8 mouse cellular contexts compared by ENCODE assay signal in the genomic region with DNA sequence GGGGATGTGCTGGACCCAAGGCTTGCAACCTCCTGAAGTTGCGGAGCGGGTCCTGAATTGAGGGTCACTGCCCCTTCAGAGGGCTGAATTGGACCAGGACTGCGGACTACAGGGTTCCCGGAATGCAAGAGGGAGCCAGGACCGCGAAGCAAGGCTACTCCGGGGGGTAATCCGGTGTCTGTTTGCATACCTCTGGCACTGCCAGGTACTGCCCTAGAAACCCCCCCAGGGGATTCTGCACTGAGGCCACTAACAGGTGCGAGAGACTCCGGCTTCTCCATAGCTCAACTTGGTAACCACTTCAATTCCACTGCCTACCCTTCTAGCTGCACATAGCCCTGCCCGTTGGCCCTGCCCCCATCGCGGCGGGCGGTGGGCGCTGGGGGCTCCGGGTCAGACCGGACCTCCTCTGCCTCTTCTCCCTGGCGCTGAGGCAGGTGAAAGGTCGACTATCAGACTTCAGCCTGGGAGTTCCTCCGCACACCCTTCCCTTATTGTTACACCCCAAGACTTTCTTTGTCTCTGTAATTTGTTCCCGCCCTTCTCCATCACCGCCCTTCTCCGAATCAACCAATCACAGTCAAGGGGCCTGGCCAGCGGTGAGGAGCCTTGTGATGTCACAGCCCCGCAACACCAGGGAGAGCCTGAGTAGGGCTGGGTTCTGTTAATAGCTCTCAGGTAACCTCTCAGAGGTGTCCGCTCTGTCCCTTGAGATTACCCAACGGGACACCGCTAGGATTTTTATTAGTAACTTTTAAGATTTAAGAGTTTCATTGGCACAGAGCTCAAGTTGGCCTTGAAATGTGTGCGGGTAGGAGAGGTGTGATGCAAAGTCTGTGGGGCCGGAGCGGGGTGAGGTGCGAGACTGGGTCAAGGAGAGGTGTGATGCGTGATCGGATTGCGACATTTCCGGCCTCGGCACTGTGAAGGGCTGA. TPM values are rescaled to one million over a fixed set of nuclear protein-coding genes. Genes with fewer than 3 reads are reported as not detected.
DNase-seq lines count a peak whose midpoint lies in the region; ATAC-seq and TF ChIP-seq lines count a peak whose summit lies in the region.

A gene (minus strand): TSS at position 517 of the 935 bp plus-strand sequence.
A gene (plus strand): TSS at position 602 of the 935 bp plus-strand sequence.

- H3K9ac ChIP-seq in forebrain, embryonic 12.5 days, result peak within 1 kb of the TSS; percentile 94
- H3K9ac ChIP-seq in heart, postnatal 0 days (replicated peaks; ENCODE audit: low read depth, low read length), result peak within 1 kb of the TSS; percentile 85
- peak within 1 kb of the TSS; percentile 91 for H3K9ac ChIP-seq in liver, embryonic 16.5 days (ENCODE audit: low read depth, low read length)
- H3K9ac ChIP-seq in neural tube, embryonic 13.5 days, result peak within 1 kb of the TSS; percentile 97

- H3K9me3 ChIP-seq in E14TG2a.4 (ENCODE audit: low read length), result no peaks in the 10 kb centered on the region
- no peaks in the 10 kb centered on the region for H3K9me3 ChIP-seq in forebrain, embryonic 12.5 days
- H3K9me3 ChIP-seq in heart, postnatal 0 days (replicated peaks; ENCODE audit: control insufficient read depth, low read length), result no peaks in the 10 kb centered on the region
- H3K9me3 ChIP-seq in liver, embryonic 16.5 days (replicated peaks; ENCODE audit: control insufficient read depth, low read length), result no peaks in the 10 kb centered on the region
- H3K9me3 ChIP-seq in neural tube, embryonic 13.5 days, result no peaks in the 10 kb centered on the region

- peak; percentile 94 for ATAC-seq in forebrain, embryonic 12.5 days (ENCODE audit: low FRiP score)
- peak; percentile 89 for ATAC-seq in heart, postnatal 0 days (ENCODE audit: insufficient read depth, low read depth)
- ATAC-seq in liver, embryonic 16.5 days (ENCODE audit: low read depth), result peak; percentile 92
- ATAC-seq in neural tube, embryonic 13.5 days (ENCODE audit: low read depth), result peak; percentile 96

- H3K27me3 ChIP-seq in E14TG2a.4 (ENCODE audit: insufficient read depth, low read length), result peaks cover 8% of the 10 kb centered on the region; the same call in 1 of the 2 replicates
- no peaks in the 10 kb centered on the region for H3K27me3 ChIP-seq in forebrain, embryonic 12.5 days
- H3K27me3 ChIP-seq in heart, postnatal 0 days (ENCODE audit: control insufficient read depth, insufficient read depth, low read length), result no peaks in the 10 kb centered on the region
- H3K27me3 ChIP-seq in liver, embryonic 16.5 days (ENCODE audit: control insufficient read depth, insufficient read depth, low read depth, low read length), result 0 out of 2 replicates have a peak, but pooled peaks cover 3% of the 10 kb centered on the region
- H3K27me3 ChIP-seq in neural tube, embryonic 13.5 days, result no peaks in the 10 kb centered on the region
- no peaks in the 10 kb centered on the region for H3K27me3 ChIP-seq in testis, adult 2 months (ENCODE audit: control insufficient read depth, insufficient read depth, low read length)

- H3K27ac ChIP-seq in forebrain, embryonic 12.5 days, result peak within 1 kb of the TSS; percentile 98
- H3K27ac ChIP-seq in heart, postnatal 0 days (ENCODE audit: low read depth), result peak within 1 kb of the TSS; percentile 95
- peak within 1 kb of the TSS; percentile 98 for H3K27ac ChIP-seq in liver, embryonic 16.5 days (ENCODE audit: low read length)
- peak within 1 kb of the TSS; percentile 98 for H3K27ac ChIP-seq in neural tube, embryonic 13.5 days (replicated peaks)
- H3K27ac ChIP-seq in testis, adult 2 months (ENCODE audit: control insufficient read depth, insufficient read depth, low read depth, low read length), result peak within 1 kb of the TSS; percentile 90

- peak within 1 kb of the TSS; percentile 93 for H3K4me2 ChIP-seq in forebrain, embryonic 12.5 days
- peak within 1 kb of the TSS; percentile 83 for H3K4me2 ChIP-seq in heart, postnatal 0 days (ENCODE audit: low read depth, low read length)
- H3K4me2 ChIP-seq in liver, embryonic 16.5 days (ENCODE audit: low read depth, low read length), result peak within 1 kb of the TSS; percentile 98
- H3K4me2 ChIP-seq in neural tube, embryonic 13.5 days, result peak within 1 kb of the TSS; percentile 98

- no peak for TF ChIP-seq EP300 in heart, postnatal 0 days (IDR thresholded peaks at IDR 0.05; ENCODE audit: low read depth)

- H3K4me1 ChIP-seq in E14TG2a.4 (replicated peaks; ENCODE audit: low read depth, low read length), result peaks cover 58% of the 10 kb centered on the region
- peaks cover 37% of the 10 kb centered on the region for H3K4me1 ChIP-seq in forebrain, embryonic 12.5 days
- H3K4me1 ChIP-seq in heart, postnatal 0 days (ENCODE audit: control insufficient read depth, insufficient read depth), result peaks cover 18% of the 10 kb centered on the region; the same call in 1 of the 2 replicates
- peaks cover 27% of the 10 kb centered on the region for H3K4me1 ChIP-seq in liver, embryonic 16.5 days (ENCODE audit: control insufficient read depth, low read depth, low read length)
- peaks cover 38% of the 10 kb centered on the region for H3K4me1 ChIP-seq in neural tube, embryonic 13.5 days (replicated peaks)
- H3K4me1 ChIP-seq in testis, adult 2 months (ENCODE audit: control insufficient read depth, insufficient read depth, low read length), result peaks cover 6% of the 10 kb centered on the region

- no peak for TF ChIP-seq CTCF in E14TG2a.4 (conservative IDR thresholded peaks at IDR 0.05; ENCODE audit: low read length)
- TF ChIP-seq CTCF in heart, postnatal 0 days (IDR thresholded peaks at IDR 0.05; ENCODE audit: low read depth), result no peak
- no peak for TF ChIP-seq CTCF in testis, adult 2 months (IDR thresholded peaks at IDR 0.05; ENCODE audit: control insufficient read depth, insufficient read depth, insufficient replicate concordance, low read depth, low read length)

- peak; percentile 96 for DNase-seq in c-Kit-positive CD71-positive TER-119-negative erythroid progenitor cells, embryonic 14.5 days (ENCODE audit: low read depth)
- DNase-seq in heart, postnatal 0 days (ENCODE audit: low spot score), result peak; percentile 96
- DNase-seq in kidney, postnatal 4 days, result peak; percentile 87 to 93

- TF ChIP-seq POLR2A in testis, adult 2 months (IDR thresholded peaks at IDR 0.05; ENCODE audit: control insufficient read depth, low read depth, low read length), result peak; percentile 68

- peaks cover 26% of the 10 kb centered on the region for H3K36me3 ChIP-seq in E14TG2a.4 (ENCODE audit: insufficient read depth, low read length)
- H3K36me3 ChIP-seq in forebrain, embryonic 12.5 days (replicated peaks), result peaks cover 33% of the 10 kb centered on the region
- H3K36me3 ChIP-seq in heart, postnatal 0 days (replicated peaks; ENCODE audit: control insufficient read depth, insufficient read depth, low read length), result peaks cover 17% of the 10 kb centered on the region
- peaks cover 16% of the 10 kb centered on the region for H3K36me3 ChIP-seq in liver, embryonic 16.5 days (ENCODE audit: control insufficient read depth, insufficient read depth)
- H3K36me3 ChIP-seq in neural tube, embryonic 13.5 days, result peaks cover 21% of the 10 kb centered on the region
- H3K36me3 ChIP-seq in testis, adult 2 months (ENCODE audit: control insufficient read depth, insufficient read depth, low read length), result no peaks in the 10 kb centered on the region; the same call in none of the 2 replicates

- WGBS in forebrain, embryonic 12.5 days, result under 1% methylated on average over 38 of the region's 38 CpGs
- WGBS in heart, postnatal 0 days, result under 1% methylated on average over 38 of the region's 38 CpGs
- under 1% methylated on average over 38 of the region's 38 CpGs for WGBS in liver, embryonic 16.5 days (ENCODE audit: insufficient replicate concordance)
- WGBS in neural tube, embryonic 13.5 days, result under 1% methylated on average over 38 of the region's 38 CpGs

- peak within 1 kb of the TSS; percentile 93 for H3K4me3 ChIP-seq in E14TG2a.4 (replicated peaks; ENCODE audit: low read length)
- H3K4me3 ChIP-seq in forebrain, embryonic 12.5 days (replicated peaks), result peak within 1 kb of the TSS; percentile 96
- peak within 1 kb of the TSS; percentile 72 for H3K4me3 ChIP-seq in heart, postnatal 0 days (ENCODE audit: low read depth, low read length)
- H3K4me3 ChIP-seq in liver, embryonic 16.5 days (ENCODE audit: low read depth, low read length), result peak within 1 kb of the TSS; percentile 88
- peak within 1 kb of the TSS; percentile 76 for H3K4me3 ChIP-seq in neural tube, embryonic 13.5 days
- peak within 1 kb of the TSS; percentile 83 for H3K4me3 ChIP-seq in testis, adult 2 months (ENCODE audit: control insufficient read depth, low read depth, low read length)

RNA-seq across cellular contexts. Expression of the first gene that starts in this region (rescaled TPM):
- 22.4 TPM in 2 replicates for polyA plus RNA-seq in forebrain, embryonic 12.5 days (2016; fragmentation: Nextera tagmentation; extraction: Ambion mirVana)
- 1.8 and 6.3 TPM in 2 replicates for total RNA-seq in heart, postnatal 0 days (2014; rRNA removed; ENCODE audit: low replicate concordance)
- 2.8 and 3.9 TPM in 2 replicates for polyA plus RNA-seq in heart, postnatal 0 days (2015; fragmentation: Nextera tagmentation; extraction: Ambion mirVana)
- polyA plus RNA-seq in liver, embryonic 16.5 days (2015; fragmentation: Nextera tagmentation; extraction: Ambion mirVana), result 0.46 and 0.76 TPM in 2 replicates
- polyA plus RNA-seq in neural tube, embryonic 13.5 days (2015; fragmentation: Nextera tagmentation; extraction: Ambion mirVana), result 10.9 and 11.7 TPM in 2 replicates
- 124 and 125 TPM in 2 replicates for polyA plus RNA-seq in testis, adult 2 months (2012; rRNA removed)

RNA-seq across cellular contexts. Expression of the second gene that starts in this region (rescaled TPM):
- polyA plus RNA-seq in forebrain, embryonic 12.5 days (2016; fragmentation: Nextera tagmentation; extraction: Ambion mirVana), result 18.9 and 19.3 TPM in 2 replicates
- 39.2 and 59.5 TPM in 2 replicates for total RNA-seq in heart, postnatal 0 days (2014; rRNA removed; ENCODE audit: low replicate concordance)
- 3.6 and 4.5 TPM in 2 replicates for polyA plus RNA-seq in heart, postnatal 0 days (2015; fragmentation: Nextera tagmentation; extraction: Ambion mirVana)
- polyA plus RNA-seq in liver, embryonic 16.5 days (2015; fragmentation: Nextera tagmentation; extraction: Ambion mirVana), result 2.2 and 2.6 TPM in 2 replicates
- 13.8 and 20.5 TPM in 2 replicates for polyA plus RNA-seq in neural tube, embryonic 13.5 days (2015; fragmentation: Nextera tagmentation; extraction: Ambion mirVana)
- 57.7 and 61.1 TPM in 2 replicates for polyA plus RNA-seq in testis, adult 2 months (2012; rRNA removed)

Comparison
In these comparisons a context has a peak if more than half of its experiments do, and no peak if none do; other contexts are left out.
1. Peak in every context shown above with its lines: DNase-seq, ATAC-seq, H3K4me3 ChIP-seq and H3K27ac ChIP-seq.